Mouse (Mus musculus) kidney, postnatal 0 days (tissue): ENCODE results near the gene Zg16. TPM values are rescaled to one million over a fixed set of nuclear protein-coding genes. Genes with fewer than 3 reads are reported as not detected.
"Not testable (repeated sequence)": the region's sequence is repeated elsewhere in the genome, so short reads cannot be mapped to it uniquely, and the experiment has no call there.

Source experiments
- ATAC-seq: fragments of 200-750 bp; cut with Nextera tagmentation; replicated peaks from 2 replicates; pipeline ENCODE4 v1.8.0; 2017; ENCODE audit warnings: low read depth, moderate number of reproducible peaks, moderate TSS enrichment, moderate library complexity; ENCODE audit not compliant: low FRiP score
- DNase-seq: peaks from one replicate; pipeline ENCODE4 v3.0.0-alpha.2; 2016; ENCODE audit warnings: low spot score
- H3K27ac ChIP-seq: fragments of 300-500 bp; sonication (generic); 2 replicates; pipeline ENCODE4 v1.5.1; 2014; ENCODE audit warnings: mild to moderate bottlenecking
- H3K27me3 ChIP-seq: fragments of 300-500 bp; sonication (generic); 2 replicates; pipeline ENCODE4 v1.6.1; 2014; ENCODE audit warnings: low read length, mixed read lengths; ENCODE audit not compliant: insufficient read depth
- H3K36me3 ChIP-seq: fragments of 300-500 bp; sonication (generic); 2 replicates; pipeline ENCODE4 v1.6.1; 2014; ENCODE audit warnings: low read length, mixed read lengths; ENCODE audit not compliant: insufficient read depth
- H3K4me1 ChIP-seq: fragments of 300-500 bp; sonication (generic); replicated peaks from 2 replicates; pipeline ENCODE4 v1.6.1; 2014; ENCODE audit warnings: antibody characterized with exemption, low read length, mixed read lengths; ENCODE audit not compliant: insufficient read depth
- H3K4me2 ChIP-seq: fragments of 300-500 bp; sonication (generic); 2 replicates; pipeline ENCODE4 v1.6.1; 2014; ENCODE audit warnings: mild to moderate bottlenecking, low read length, moderate library complexity, mixed read lengths
- H3K4me3 ChIP-seq: fragments of 300-500 bp; sonication (generic); replicated peaks from 2 replicates; pipeline ENCODE4 v1.5.1; 2014; ENCODE audit warnings: low read depth, low read length
- H3K9ac ChIP-seq: fragments of 300-500 bp; sonication (generic); 2 replicates; pipeline ENCODE4 v1.6.1; 2014; ENCODE audit warnings: low read depth, low read length
- H3K9me3 ChIP-seq: fragments of 300-500 bp; sonication (generic); replicated peaks from 2 replicates; pipeline ENCODE4 v1.6.1; 2016; ENCODE audit warnings: low read length, inconsistent platforms, mixed read lengths
- CTCF ChIP-seq: IDR thresholded peaks from 2 replicates; pipeline ENCODE4 v1.5.1; 2016; ENCODE audit warnings: antibody characterized with exemption, low read depth, mild to moderate bottlenecking, moderate library complexity
- WGBS: fragments of 180-500 bp; shearing (Covaris S2); extraction: QIAGEN DNeasy Blood & Tissue Kit; methylation state at CpG from one replicate; pipeline ENCODE4 v1.1.7; 2014; 5-methylcytosine and 5-hydroxymethylcytosine counted together
- polyA plus RNA-seq: library from polyadenylated mRNA; unstranded; fragments of >200 nt; fragmentation: Nextera tagmentation; extraction: Ambion mirVana; gene quantifications from 2 replicates; pipeline ENCODE4 v1.2.1, GENCODE M21; 2015

Gene Zg16
- not detected in 2 replicates for polyA plus RNA-seq

DNA sequence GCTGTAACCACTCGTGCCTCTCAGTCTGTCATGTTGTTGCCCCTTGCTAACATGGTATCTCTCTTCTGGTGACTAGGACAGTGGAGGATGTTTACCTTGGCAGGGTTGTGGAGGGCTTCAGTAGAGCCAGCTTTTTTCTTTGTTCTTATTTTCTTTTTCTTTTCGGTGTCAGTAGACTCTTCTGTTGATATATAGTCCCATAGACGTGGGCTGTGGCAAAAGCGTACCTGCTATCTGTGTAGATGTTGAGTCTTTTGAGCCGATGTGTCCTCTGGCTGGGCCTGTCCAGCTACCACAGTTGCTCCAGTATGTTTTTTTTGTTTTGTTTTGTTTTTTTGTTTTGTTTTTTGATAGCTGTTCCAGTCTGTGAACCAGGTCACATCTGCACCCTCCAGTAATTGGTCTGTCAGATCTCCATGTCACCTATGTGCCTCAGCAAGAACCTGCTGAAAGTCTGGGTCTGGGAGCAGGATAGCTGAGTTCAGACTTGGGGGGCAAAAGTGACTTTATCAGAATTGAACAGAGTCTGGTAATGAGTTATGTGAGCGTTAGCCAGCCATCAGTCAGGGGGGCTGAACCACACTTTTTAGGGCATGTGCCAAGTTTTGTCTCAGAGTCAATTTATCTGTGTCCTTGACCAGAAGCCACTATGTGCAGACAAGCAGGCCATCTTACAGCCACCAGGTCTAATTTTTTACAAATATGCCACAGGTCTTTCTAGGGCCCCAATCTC, at the start of gene Zg16:
TSS of gene Zg16 (minus strand) at position 51 of the 733 bp plus-strand sequence.
- not testable (repeated sequence) for H3K36me3 ChIP-seq, H3K9ac ChIP-seq, H3K27ac ChIP-seq, H3K4me2 ChIP-seq, H3K4me1 ChIP-seq, H3K27me3 ChIP-seq, ATAC-seq, DNase-seq, H3K9me3 ChIP-seq, H3K4me3 ChIP-seq
- 64% methylated on average over 6 of the region's 6 CpGs for WGBS

DNA sequence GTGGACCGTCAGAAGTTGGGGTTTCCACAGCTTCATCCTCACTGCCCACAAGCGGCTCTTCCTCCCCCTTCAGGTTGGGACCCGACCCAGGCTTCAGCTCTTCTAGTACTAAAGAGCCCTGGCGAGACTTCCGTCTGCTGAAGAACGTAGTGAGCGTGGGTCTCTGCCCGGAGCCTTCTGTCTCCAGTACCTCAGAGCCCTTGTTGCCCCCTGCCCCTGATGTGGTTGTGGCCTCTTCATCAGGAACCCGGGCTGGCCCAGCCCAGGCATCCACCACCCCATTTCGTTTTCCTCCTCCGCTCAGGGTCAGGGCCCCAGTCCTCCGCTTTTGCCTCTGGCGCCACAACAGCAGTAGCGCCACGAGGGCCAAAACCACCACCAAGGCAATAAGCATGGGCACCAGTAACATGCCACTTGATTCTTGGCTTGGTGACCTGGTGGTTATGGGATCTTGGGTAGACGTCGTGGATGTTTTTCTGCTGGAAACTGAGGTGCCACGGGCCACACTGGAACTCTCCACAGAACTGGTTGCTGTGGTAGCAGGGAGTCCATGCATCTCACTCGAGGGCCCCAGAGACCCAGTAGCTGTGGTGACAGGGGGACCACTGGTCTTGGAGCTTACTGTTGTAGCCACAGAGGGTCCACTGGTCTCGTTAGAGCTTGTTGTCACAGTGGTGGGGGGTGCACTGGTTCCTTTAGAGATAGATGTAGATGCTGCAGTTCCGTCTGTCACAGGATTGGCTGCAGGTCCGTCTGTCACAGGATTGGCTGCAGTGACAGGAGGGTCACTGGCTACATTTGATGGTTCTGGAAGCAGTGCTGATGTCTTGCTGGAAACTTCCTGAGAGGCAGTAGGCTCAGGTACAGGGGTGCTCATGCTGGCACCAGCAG, 49.3 kb upstream of the Zg16 start:
- DNase-seq, result no peak
- no peak overlapping the region for H3K4me2 ChIP-seq
- no peaks in the 10 kb centered on the region for H3K4me1 ChIP-seq
- no peak for ATAC-seq
- H3K36me3 ChIP-seq, result no peaks in the 10 kb centered on the region
- H3K27me3 ChIP-seq, result no peaks in the 10 kb centered on the region
- TF ChIP-seq CTCF, result no peak
- no peak overlapping the region for H3K27ac ChIP-seq
- WGBS, result 86% methylated on average over 22 of the region's 22 CpGs
- H3K9ac ChIP-seq, result no peak overlapping the region
- no peak overlapping the region for H3K4me3 ChIP-seq
- H3K9me3 ChIP-seq, result no peaks in the 10 kb centered on the region

DNA sequence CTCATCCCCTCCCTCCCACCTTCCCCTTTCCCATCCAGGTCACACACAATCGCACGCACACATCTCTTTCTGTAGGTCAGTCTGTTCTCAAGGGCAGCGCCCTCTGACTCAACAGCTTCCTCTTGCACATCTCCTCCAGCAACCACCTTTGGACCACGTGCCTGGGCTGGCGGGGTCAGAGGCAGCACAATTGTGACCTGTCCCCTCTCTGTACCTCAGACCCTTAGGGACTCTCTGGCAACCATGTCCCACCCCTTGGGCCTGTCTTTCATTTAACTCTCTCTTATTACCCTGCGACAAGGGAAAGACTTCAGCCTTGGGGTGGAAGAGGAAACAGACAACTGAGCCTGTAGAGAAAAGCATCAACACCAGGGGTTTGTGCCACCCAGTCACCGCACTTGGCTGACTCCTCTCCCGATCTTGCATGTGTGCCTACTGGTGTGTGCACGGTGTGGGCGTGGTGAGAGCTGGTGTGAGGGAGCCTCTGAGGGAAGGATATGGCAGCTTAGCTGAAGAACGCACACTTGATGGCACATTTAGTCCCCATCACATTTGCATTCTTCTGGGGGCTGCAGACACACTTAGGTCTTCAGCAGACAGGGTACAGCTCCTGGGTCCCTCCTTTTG, 47.8 kb upstream of the Zg16 start:
- Histone ChIP-seq H3K4me2 (no peak overlapping the region), H3K4me1 (no peaks in the 10 kb centered on the region), H3K9ac (no peak overlapping the region), H3K9me3 (no peaks in the 10 kb centered on the region), H3K4me3 (no peak overlapping the region), H3K27me3 (no peaks in the 10 kb centered on the region), H3K36me3 (no peaks in the 10 kb centered on the region), H3K27ac (no peak overlapping the region)
- ATAC-seq (no peak), DNase-seq (no peak)
- 64% methylated on average over 11 of the region's 11 CpGs for WGBS
- no peak for TF ChIP-seq CTCF

DNA sequence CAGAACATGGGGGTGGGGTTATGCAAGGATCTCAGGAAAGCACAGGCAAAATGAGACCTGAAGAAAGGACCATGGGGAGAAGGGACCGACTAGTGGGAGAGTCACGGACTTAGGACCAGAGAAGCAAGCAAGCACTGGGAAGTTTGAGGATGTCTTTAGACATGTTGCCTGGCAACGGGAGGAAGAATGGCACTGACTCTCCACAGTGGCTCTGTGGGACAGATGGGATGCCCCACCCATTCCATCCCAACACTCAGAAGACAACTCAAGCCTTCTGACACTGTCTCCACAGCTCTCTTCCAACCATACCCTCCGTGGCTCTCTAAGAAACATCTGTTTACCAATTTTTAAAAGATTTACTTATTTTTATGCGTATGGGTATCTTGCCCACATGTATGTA, 46.0 kb upstream of the Zg16 start:
- Histone ChIP-seq H3K27me3 (no peaks in the 10 kb centered on the region), H3K4me2 (no peak overlapping the region), H3K36me3 (no peaks in the 10 kb centered on the region), H3K27ac (no peak overlapping the region), H3K9ac (no peak overlapping the region), H3K9me3 (no peaks in the 10 kb centered on the region), H3K4me3 (no peak overlapping the region), H3K4me1 (no peaks in the 10 kb centered on the region)
- 73% methylated on average over 5 of the region's 5 CpGs for WGBS
- DNase-seq, result no peak
- ATAC-seq, result no peak
- TF ChIP-seq CTCF, result no peak

DNA sequence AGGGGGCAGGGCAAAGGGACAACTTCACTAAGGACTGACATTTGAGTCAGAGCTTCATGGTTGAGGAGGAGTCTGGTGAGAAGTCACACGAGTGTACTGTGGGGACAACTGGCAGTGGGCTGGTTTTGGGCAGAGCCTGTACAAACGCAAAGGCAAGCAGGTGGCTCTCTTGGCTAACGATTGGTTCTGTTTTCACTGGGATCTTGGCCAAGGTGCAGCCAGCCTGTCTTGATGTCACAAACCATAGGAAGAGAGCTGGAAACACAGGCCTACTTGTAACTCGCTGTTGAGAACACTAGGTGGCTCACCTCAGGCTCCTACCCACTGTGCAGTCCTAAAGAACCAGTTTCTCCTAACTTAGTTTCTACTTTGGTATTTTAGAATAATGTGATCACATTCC, 42.5 kb upstream of the Zg16 start:
- peak; percentile 33; the same call in 1 of the 2 replicates for ATAC-seq
- Histone ChIP-seq H3K27me3 (no peaks in the 10 kb centered on the region), H3K9me3 (no peaks in the 10 kb centered on the region), H3K4me3 (no peak overlapping the region), H3K36me3 (no peaks in the 10 kb centered on the region), H3K27ac (no peak overlapping the region), H3K4me1 (no peaks in the 10 kb centered on the region), H3K9ac (no peak overlapping the region), H3K4me2 (no peak overlapping the region)
- peak; percentile 79 for DNase-seq
- WGBS, result 7% methylated on average over 4 of the region's 4 CpGs
- peak; percentile 79 for TF ChIP-seq CTCF

DNA sequence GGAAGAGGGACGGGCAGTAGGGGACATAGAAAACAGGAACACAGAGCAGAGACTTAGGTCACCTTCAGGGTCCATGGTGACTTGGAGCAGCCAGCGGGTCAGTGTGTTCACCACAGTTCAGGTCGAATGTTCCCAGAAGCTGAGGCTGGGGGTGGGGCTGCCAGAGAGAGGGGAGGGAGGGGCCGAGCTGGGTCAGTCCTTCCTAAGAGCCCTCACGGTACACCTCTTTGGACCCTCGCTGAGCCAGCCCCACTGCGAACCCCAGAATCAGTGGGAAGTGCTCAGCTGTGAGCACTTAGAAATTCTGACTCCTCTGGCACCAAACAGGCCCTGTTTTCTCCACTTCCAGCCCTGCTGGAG, 34.8 kb upstream of the Zg16 start, which contains the start of gene Qprt:
TSS of gene Qprt (minus strand) at position 316 of the 360 bp plus-strand sequence.
- peak within 1 kb of the TSS; percentile 42; the same call in 1 of the 2 replicates for H3K9ac ChIP-seq
- peak within 1 kb of the TSS; percentile 78 for H3K27ac ChIP-seq
- ATAC-seq (peak; percentile 70), DNase-seq (peak; percentile 17)
- WGBS, result 19% methylated on average over 7 of the region's 7 CpGs
- H3K9me3 ChIP-seq, result no peaks in the 10 kb centered on the region
- TF ChIP-seq CTCF, result no peak
- 0 out of 2 replicates have a peak within 1 kb of the TSS, but pooled peaks have one; percentile 16 for H3K4me3 ChIP-seq
- H3K36me3 ChIP-seq, result no peaks in the 10 kb centered on the region
- H3K4me2 ChIP-seq, result peak within 1 kb of the TSS; percentile 42
- no peaks in the 10 kb centered on the region for H3K27me3 ChIP-seq
- H3K4me1 ChIP-seq, result peaks cover 19% of the 10 kb centered on the region
